Mouse (Mus musculus) left cerebral cortex, postnatal 36 days (tissue): Measurements from ENCODE around the gene Srgn. TPM values are rescaled to one million over a fixed set of nuclear protein-coding genes. Genes with fewer than 3 reads are reported as not detected.

Source experiments
- total RNA-seq, 2 experiments: library from RNA; stranded (reverse); gene quantifications; 2 replicates each; pipeline ENCODE4 v1.2.3; 2021

The Srgn gene
- total RNA-seq, 2 experiments from 2014 or later = 7.7 to 8.9 TPM

Other genes with a start within 250 kb of the Srgn start
- gene Hk1, start 147.5 kb downstream of the Srgn start, total RNA-seq = 100 to 1,000 TPM; 310 to 327 TPM
- gene Hkdc1, start 105.0 kb downstream of the Srgn start, total RNA-seq = 10 to 100 TPM in 1 of 2 experiments, 1 to 10 TPM in 1; 9.9 to 12.0 TPM
- 1 to 10 TPM; 1.7 to 2.0 TPM for gene 4930507D05Rik, start 78.0 kb downstream of the Srgn start, total RNA-seq
- gene Supv3l1, start 77.7 kb downstream of the Srgn start, total RNA-seq = 10 to 100 TPM; 20.1 to 28.0 TPM
- 10 to 100 TPM; 45.8 to 53.8 TPM for gene Vps26a, start 40.6 kb downstream of the Srgn start, total RNA-seq
- gene Kif1bp, start 51.0 kb upstream of the Srgn start, total RNA-seq = 100 to 1,000 TPM; 178 to 198 TPM
- gene Ddx21, start 74.8 kb upstream of the Srgn start, total RNA-seq = 10 to 100 TPM; 17.9 to 21.1 TPM
- gene Ddx50, start 123.8 kb upstream of the Srgn start, total RNA-seq = 10 to 100 TPM; 75.9 to 96.3 TPM
- 1 to 10 TPM; 5.0 to 7.4 TPM for gene Stox1, start 198.7 kb upstream of the Srgn start, total RNA-seq